Mouse (Mus musculus) layer of hippocampus, postnatal 36 days (tissue): ENCODE measurements around the gene Timd2. TPM values are rescaled to one million over a fixed set of nuclear protein-coding genes. Genes with fewer than 3 reads are reported as not detected.
A peak's percentile ranks its signal among the peaks of the same experiment; 100 is the strongest.
"Not testable (repeated sequence)": the region's sequence is repeated elsewhere in the genome, so short reads cannot be mapped to it uniquely, and the experiment has no call there.

Source experiments
- DNase-seq, 2 experiments: peaks; one replicate each; pipeline ENCODE4 v3.0.0; 2022
- total RNA-seq, 2 experiments: library from RNA; stranded (reverse); gene quantifications; 2 replicates each; pipeline ENCODE4 v1.2.3; 2021

Gene Timd2
- total RNA-seq, 2 experiments from 2014 or later: not detected

DNA sequence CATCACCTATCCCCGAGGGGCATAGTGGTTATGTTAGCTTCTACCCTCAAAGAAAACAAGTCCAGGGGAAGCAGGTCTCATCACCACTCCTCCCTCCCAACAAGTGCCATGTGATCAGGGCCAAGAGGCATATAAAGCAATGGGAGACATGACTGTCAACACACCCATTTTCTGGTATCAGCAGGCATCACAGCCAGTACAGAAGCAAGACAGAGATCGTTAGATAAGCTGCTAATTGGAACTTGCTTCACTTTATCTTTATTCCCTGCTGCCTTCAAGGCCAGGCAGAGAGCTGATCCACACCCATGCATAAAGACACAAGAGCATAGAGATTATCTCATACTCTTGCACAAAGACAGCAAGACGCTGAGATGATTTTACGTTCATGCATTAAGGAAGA lies 43.6 kb downstream of the Timd2 start:
- DNase-seq: no peak

- DNase-seq: no peak
These were observed 54.4 kb downstream of the Timd2 start for GRCm38 (mm10) chr11:46652476-46652875.

- not testable (repeated sequence) for DNase-seq
These were observed 57.2 kb downstream of the Timd2 start for GRCm38 (mm10) chr11:46649655-46650054.

DNA sequence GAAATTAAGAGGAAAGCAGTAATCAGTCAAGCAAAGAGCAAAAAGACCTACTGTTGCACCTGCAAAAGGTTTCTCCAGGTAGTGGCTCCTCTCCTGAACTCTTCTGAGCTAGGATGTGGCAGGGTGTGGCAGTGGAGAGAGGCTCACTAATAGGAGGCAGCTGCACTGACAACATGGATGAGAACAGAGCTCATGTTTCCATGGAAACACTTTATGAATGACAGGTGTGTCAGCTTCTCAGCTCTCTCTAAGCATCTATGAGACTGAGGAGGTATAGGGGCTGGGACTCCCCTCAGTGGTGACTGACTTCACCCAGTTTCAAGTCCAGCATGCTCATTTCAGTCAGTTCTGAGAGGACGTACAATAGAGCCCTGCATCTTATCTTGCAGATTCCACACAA lies 62.0 kb downstream of the Timd2 start:
- DNase-seq: no peak

DNA sequence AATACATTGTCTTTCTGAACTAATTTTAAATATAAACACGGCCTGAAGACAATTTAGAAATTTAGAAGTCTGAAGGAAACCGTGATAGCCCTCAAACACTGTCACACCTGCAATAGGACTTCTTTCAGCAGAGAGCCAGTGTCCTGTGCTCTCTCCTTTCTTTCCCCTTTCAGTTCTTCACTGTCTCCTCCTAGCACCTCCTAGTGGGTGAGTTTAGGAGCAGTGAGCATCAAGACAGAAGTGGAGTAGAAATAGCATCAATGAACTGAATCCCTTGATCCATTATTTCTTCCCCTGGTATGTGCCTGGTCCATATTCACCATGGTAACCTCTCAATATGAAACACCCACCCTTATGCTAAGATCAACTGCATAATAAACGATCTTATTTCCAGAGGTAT lies 70.3 kb downstream of the Timd2 start:
- DNase-seq: no peak

GRCm38 (mm10) chr11:46635516-46635915 lies 71.3 kb downstream of the Timd2 start:
- DNase-seq: not testable (repeated sequence)

GRCm38 (mm10) chr11:46631635-46632034 lies 75.2 kb downstream of the Timd2 start:
- DNase-seq: peak; percentile 20 to 27

DNA sequence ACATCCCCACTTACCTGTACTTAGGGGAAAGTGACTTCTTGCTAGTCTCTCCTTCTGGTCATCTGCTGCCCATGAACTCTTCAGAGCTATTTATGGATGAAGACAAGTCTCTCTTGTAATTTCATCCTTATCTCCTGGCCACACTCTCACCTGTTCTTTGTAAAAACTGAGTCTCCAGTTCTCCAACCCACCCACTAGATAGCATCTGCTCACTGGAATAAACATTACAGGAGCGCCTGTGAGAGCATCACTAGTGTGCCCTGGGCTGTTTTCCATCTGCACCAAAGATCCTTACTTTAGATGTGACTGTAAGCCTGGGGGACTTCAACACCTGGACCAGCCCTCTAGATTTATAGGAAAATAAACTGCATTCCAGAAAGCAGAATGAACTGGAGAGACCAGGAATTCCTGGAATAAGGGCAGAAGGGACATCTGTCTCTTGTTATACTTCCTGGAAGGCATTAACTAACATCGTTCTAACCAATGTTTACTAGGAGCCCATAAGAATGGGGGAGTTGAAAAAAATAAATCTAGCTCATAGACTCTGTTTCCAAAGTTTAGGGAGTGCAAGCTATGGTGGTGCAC lies 77.6 kb downstream of the Timd2 start, which contains the start of gene Dppa1:
TSS of gene Dppa1 (minus strand) at position 51 of the 585 bp plus-strand sequence.
- no peak for DNase-seq

DNA sequence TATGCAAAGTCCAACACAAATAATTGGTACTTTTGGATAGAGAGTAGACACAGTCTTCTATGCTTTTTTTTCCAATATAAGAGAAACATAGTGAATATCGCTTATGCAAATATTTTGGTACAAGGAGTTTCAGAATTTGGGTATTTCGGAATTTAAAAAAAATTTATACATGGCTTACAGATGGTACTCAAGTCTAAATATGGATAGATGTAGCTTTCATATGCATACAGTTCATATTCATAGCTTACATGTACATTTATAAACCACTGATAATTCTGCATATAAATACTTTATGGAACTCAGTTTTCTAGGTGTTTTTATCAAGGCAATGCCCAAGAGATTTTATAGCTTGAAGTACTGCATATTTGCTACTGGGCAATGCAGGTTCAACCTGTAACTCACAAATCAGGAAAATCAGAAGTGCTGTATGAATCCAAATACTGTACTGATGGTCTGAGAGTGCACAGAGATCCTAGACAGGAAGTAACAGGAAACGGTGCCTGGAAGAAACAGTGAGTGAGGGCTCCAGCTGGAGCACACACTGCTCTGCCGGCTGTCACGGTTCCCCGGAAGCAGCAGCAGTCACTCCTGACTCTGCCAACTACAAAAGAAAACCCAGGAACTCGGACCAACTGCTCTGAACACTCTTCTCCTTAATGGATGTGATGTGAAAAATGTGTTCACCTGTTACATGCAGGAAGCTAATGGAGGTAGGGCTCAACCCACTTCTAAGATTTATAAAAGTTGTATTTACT lies 86.3 kb downstream of the Timd2 start:
- peak; percentile 11 to 30 for DNase-seq

GRCm38 (mm10) chr11:46619929-46620328 lies 86.9 kb downstream of the Timd2 start:
- DNase-seq: no peak

Other genes starting within 250 kb of the Timd2 start
- gene Gm12169, start 182.8 kb downstream of the Timd2 start, total RNA-seq: not detected
- gene BC053393, start 135.5 kb downstream of the Timd2 start, total RNA-seq: not detected
- gene Dppa1, start 77.8 kb downstream of the Timd2 start, total RNA-seq: not detected
- not detected for gene Havcr1, start 28.0 kb upstream of the Timd2 start, total RNA-seq
- gene Timd4, start 103.7 kb upstream of the Timd2 start, total RNA-seq: not detected